Mouse (Mus musculus) CH12.LX (cell line): ENCODE measurements at regions not wholly inside any gene's neighbourhood (a gene's known extent, or its start where the extent isn't known, plus 50 kb on each side); places are given as distances from the start of the nearest gene placed in this dataset.

Source experiments
- DNase-seq: peaks from one replicate; pipeline ENCODE4 v3.0.0-alpha.2; 2013; ENCODE audit errors: extremely low read depth
- H3K27ac ChIP-seq: 2 replicates; pipeline ENCODE4 v1.5.1; 2012; ENCODE audit warnings: low read depth, mild to moderate bottlenecking, control low read depth, moderate library complexity; ENCODE audit not compliant: insufficient read depth
- H3K27me3 ChIP-seq: replicated peaks from 2 replicates; pipeline ENCODE3; 2012; ENCODE audit warnings: inconsistent platforms
- H3K36me3 ChIP-seq, 2 experiments: replicated peaks in 1 of 2; 2 replicates each; pipeline versions ENCODE3 to v1.6.1; 2012; ENCODE audit warnings: inconsistent platforms in 1 of 2, low read length in 1 of 2, mild to moderate bottlenecking in 1 of 2, mixed read lengths in 1 of 2, moderate library complexity in 1 of 2; ENCODE audit not compliant: control insufficient read depth in 1 of 2, insufficient read depth in 1 of 2
- H3K4me1 ChIP-seq, 2 experiments: 2 replicates each; pipeline ENCODE4 v1.6.1; 2012; ENCODE audit warnings: inconsistent platforms in 1 of 2, moderate library complexity in 1 of 2; ENCODE audit not compliant: insufficient read depth in 2 of 2, control insufficient read depth in 1 of 2
- H3K4me2 ChIP-seq: 2 replicates; pipeline ENCODE4 v1.6.1; 2012; ENCODE audit warnings: low read depth, mild to moderate bottlenecking, control low read depth; ENCODE audit not compliant: poor library complexity, insufficient read depth, severe bottlenecking
- H3K4me3 ChIP-seq, 3 experiments: fragments of 150-350 bp in 1 of 3; sonication (generic) in 1 of 3; replicated peaks in 1 of 3; 2 replicates each; pipeline versions ENCODE3 to v1.5.1; 2011 to 2012; ENCODE audit warnings: low read depth in 2 of 3, low read length in 2 of 3, mild to moderate bottlenecking in 2 of 3, moderate library complexity in 2 of 3, control low read depth in 1 of 3, improper control_type of control experiment in 1 of 3, inconsistent platforms in 1 of 3, mixed read lengths in 1 of 3; ENCODE audit not compliant: poor library complexity in 1 of 3
- H3K79me2 ChIP-seq: replicated peaks from 2 replicates; pipeline ENCODE4 v1.6.1; 2012; ENCODE audit warnings: mild to moderate bottlenecking, moderate library complexity; ENCODE audit not compliant: control insufficient read depth, poor library complexity, insufficient read depth, severe bottlenecking; ENCODE audit errors: extremely low read depth
- H3K9ac ChIP-seq: 2 replicates; pipeline ENCODE4 v1.6.1; 2012; ENCODE audit warnings: low read depth, mild to moderate bottlenecking, control low read depth, moderate library complexity; ENCODE audit not compliant: insufficient read depth
- H3K9me3 ChIP-seq: replicated peaks from 2 replicates; pipeline ENCODE3; 2012; ENCODE audit warnings: low read length, inconsistent platforms, mixed read lengths
- BHLHE40 ChIP-seq: IDR thresholded peaks from 2 replicates; pipeline ENCODE4 v1.6.1; 2011; ENCODE audit warnings: mild to moderate bottlenecking, low read depth, low read length, improper control_type of control experiment
- CHD1 ChIP-seq: IDR thresholded peaks from 2 replicates; pipeline ENCODE4 v1.6.1; 2012; ENCODE audit warnings: low read depth, low read length, improper control_type of control experiment, inconsistent platforms
- CHD2 ChIP-seq: IDR thresholded peaks from 2 replicates; pipeline ENCODE4 v1.6.1; 2011; ENCODE audit warnings: low read length, improper control_type of control experiment
- CTCF ChIP-seq, 2 experiments: IDR thresholded peaks in 1 of 2; conservative IDR thresholded peaks in 1 of 2; 2 replicates each; pipeline ENCODE4 v1.5.1; 2011 to 2012; ENCODE audit warnings: low read depth in 2 of 2, low read length in 2 of 2, improper control_type of control experiment in 1 of 2, inconsistent platforms in 1 of 2, mild to moderate bottlenecking in 1 of 2, moderate library complexity in 1 of 2
- E2F4 ChIP-seq: IDR thresholded peaks from 2 replicates; pipeline ENCODE4 v1.6.1; 2011; ENCODE audit warnings: low read depth, low read length, improper control_type of control experiment; ENCODE audit not compliant: insufficient replicate concordance
- ELF1 ChIP-seq: IDR thresholded peaks from 2 replicates; pipeline ENCODE4 v1.6.1; 2014; ENCODE audit warnings: low read depth, mild to moderate bottlenecking, inconsistent platforms, low read length, improper control_type of control experiment
- EP300 ChIP-seq: IDR thresholded peaks from 2 replicates; pipeline ENCODE4 v1.6.1; 2011; ENCODE audit warnings: low read length, improper control_type of control experiment
- ETS1 ChIP-seq: conservative IDR thresholded peaks from 2 replicates; pipeline ENCODE4 v1.6.1; 2012; ENCODE audit warnings: low read depth, mild to moderate bottlenecking, inconsistent platforms, low read length, improper control_type of control experiment, moderate library complexity
- JUN ChIP-seq: IDR thresholded peaks from 2 replicates; pipeline ENCODE4 v1.6.1; 2011; ENCODE audit warnings: low read depth, mild to moderate bottlenecking, low read length, improper control_type of control experiment, moderate library complexity; ENCODE audit not compliant: insufficient read depth
- KAT2A ChIP-seq: IDR thresholded peaks from 2 replicates; pipeline ENCODE4 v1.6.1; 2012; ENCODE audit warnings: low read length, improper control_type of control experiment, inconsistent platforms; ENCODE audit not compliant: insufficient replicate concordance
- MAX ChIP-seq: IDR thresholded peaks from 2 replicates; pipeline ENCODE4 v1.6.1; 2011; ENCODE audit warnings: low read length, improper control_type of control experiment
- MAZ ChIP-seq: IDR thresholded peaks from 2 replicates; pipeline ENCODE4 v1.6.1; 2012; ENCODE audit warnings: low read depth, mild to moderate bottlenecking, inconsistent platforms, low read length, improper control_type of control experiment, moderate library complexity
- MEF2A ChIP-seq: IDR thresholded peaks from 2 replicates; pipeline ENCODE4 v1.6.1; 2014; ENCODE audit warnings: low read depth, mild to moderate bottlenecking, inconsistent platforms, low read length, improper control_type of control experiment, borderline replicate concordance
- MXI1 ChIP-seq: IDR thresholded peaks from 2 replicates; pipeline ENCODE4 v1.6.1; 2011; ENCODE audit warnings: mild to moderate bottlenecking, low read depth, low read length, improper control_type of control experiment
- NELFE ChIP-seq: IDR thresholded peaks from 2 replicates; pipeline ENCODE4 v1.6.1; 2011; ENCODE audit warnings: low read depth, low read length, improper control_type of control experiment
- NRF1 ChIP-seq: IDR thresholded peaks from 2 replicates; pipeline ENCODE4 v1.6.1; 2014; ENCODE audit warnings: low read depth, mild to moderate bottlenecking, inconsistent platforms, low read length, improper control_type of control experiment, moderate library complexity
- PAX5 ChIP-seq: IDR thresholded peaks from 2 replicates; pipeline ENCODE4 v1.6.1; 2012; ENCODE audit warnings: low read length, inconsistent platforms, mixed read lengths
- POLR2A ChIP-seq: IDR thresholded peaks from 2 replicates; pipeline ENCODE4 v1.6.1; 2011; ENCODE audit warnings: low read depth, mild to moderate bottlenecking, improper control_type of control experiment, low read length
- RCOR1 ChIP-seq: conservative IDR thresholded peaks from 2 replicates; pipeline ENCODE4 v1.6.1; 2012; ENCODE audit warnings: low read depth, mild to moderate bottlenecking, inconsistent platforms, low read length, improper control_type of control experiment
- SIN3A ChIP-seq: IDR thresholded peaks from 2 replicates; pipeline ENCODE4 v1.6.1; 2012; ENCODE audit warnings: low read length, improper control_type of control experiment, inconsistent platforms
- SMC3 ChIP-seq: IDR thresholded peaks from 2 replicates; pipeline ENCODE4 v1.6.1; 2011; ENCODE audit warnings: low read depth, low read length, improper control_type of control experiment
- UBTF ChIP-seq: IDR thresholded peaks from 2 replicates; pipeline ENCODE4 v1.6.1; 2012; ENCODE audit warnings: low read depth, mild to moderate bottlenecking, inconsistent platforms, low read length, improper control_type of control experiment, moderate library complexity
- USF1 ChIP-seq: IDR thresholded peaks from 2 replicates; pipeline ENCODE4 v1.6.1; 2014; ENCODE audit warnings: low read depth, mild to moderate bottlenecking, inconsistent platforms, low read length, improper control_type of control experiment
- USF2 ChIP-seq: conservative IDR thresholded peaks from 2 replicates; pipeline ENCODE4 v1.6.1; 2011; ENCODE audit warnings: low read depth, low read length, improper control_type of control experiment
- ZC3H11A ChIP-seq: IDR thresholded peaks from 2 replicates; pipeline ENCODE4 v1.6.1; 2012; ENCODE audit warnings: low read depth, mild to moderate bottlenecking, inconsistent platforms, low read length, improper control_type of control experiment
- ZNF384 ChIP-seq: IDR thresholded peaks from 2 replicates; pipeline ENCODE4 v1.6.1; 2012; ENCODE audit warnings: low read depth, low read length, improper control_type of control experiment, inconsistent platforms
- dilution Hi-C: fragments of 300-500 bp; cut with MboI; formaldehyde crosslinking; loops from 2 replicates; pipeline ENCODE4 v1.14.3; 2020; ENCODE audit warnings: low sequenced_read_pairs; ENCODE audit not compliant: extremely low pct_unique_long_range_greater_than_20kb, extremely low pct_ligation_motif_present
- in situ Hi-C: fragments of 300-500 bp; cut with MboI; formaldehyde crosslinking; loops from 3 replicates; pipeline ENCODE4 v1.14.3; 2019; ENCODE audit warnings: low sequenced_read_pairs, low pct_ligation_motif_present, low pct_unique_long_range_greater_than_20kb, mixed read lengths

DNA sequence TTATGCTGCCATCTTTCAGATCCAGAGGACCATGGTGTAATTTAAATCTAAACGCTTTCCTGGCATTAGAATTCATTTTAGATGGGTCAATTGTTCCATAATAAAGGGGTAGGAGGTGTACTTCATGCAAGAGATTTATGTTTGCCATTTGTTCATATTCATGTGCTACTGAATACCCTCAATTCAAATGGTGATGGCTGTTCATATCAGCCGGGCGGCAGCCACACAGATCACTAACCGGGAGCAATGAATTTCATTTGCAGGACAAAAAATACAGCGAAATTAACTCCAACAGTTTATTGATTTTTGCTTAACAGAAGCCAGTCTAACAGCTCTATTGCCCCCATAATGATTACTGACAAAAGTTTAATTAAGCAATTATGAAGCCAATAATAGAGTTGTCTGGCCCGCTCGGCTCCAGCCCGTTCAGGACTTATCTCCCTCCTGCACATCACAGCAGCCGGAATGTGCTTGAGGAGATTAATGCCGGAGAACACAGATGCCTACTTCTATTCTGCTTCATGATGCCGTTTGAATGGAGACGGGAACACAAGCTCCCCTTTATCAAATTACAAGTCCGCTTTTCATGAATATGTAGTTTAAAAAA is 330.3 kb upstream of the Irx2 start:
- Histone ChIP-seq H3K4me1 (no peaks in the 10 kb centered on the region), H3K4me3 (no peak overlapping the region), H3K9me3 (peaks cover 74% of the 10 kb centered on the region)
- dilution Hi-C loops: no loop called here
- TF ChIP-seq USF1: no peak
- TF ChIP-seq CHD1: no peak
- no peak for TF ChIP-seq E2F4
- no peak for TF ChIP-seq MAX
- no peak for TF ChIP-seq ELF1
- TF ChIP-seq MEF2A: no peak
- no peak for TF ChIP-seq POLR2A
- no peak for TF ChIP-seq CTCF (conservative IDR thresholded peaks at IDR 0.05 in 1 of 2, IDR thresholded peaks at IDR 0.05 in 1 of 2; ENCODE audit: low read depth in 2 of 2, low read length in 2 of 2)
- TF ChIP-seq BHLHE40: no peak
- TF ChIP-seq ETS1: no peak
- TF ChIP-seq RCOR1: no peak
- no peak for TF ChIP-seq SMC3
- TF ChIP-seq, all 38 proteins: peak for 0
- in situ Hi-C loops: no loop called here
- Histone ChIP-seq H3K27me3 (no peaks in the 10 kb centered on the region), H3K4me2 (no peak overlapping the region), H3K27ac (no peak overlapping the region), H3K36me3 (no peaks in the 10 kb centered on the region), H3K79me2 (no peaks in the 10 kb centered on the region), H3K9ac (no peak overlapping the region)
- no peak for DNase-seq

DNA sequence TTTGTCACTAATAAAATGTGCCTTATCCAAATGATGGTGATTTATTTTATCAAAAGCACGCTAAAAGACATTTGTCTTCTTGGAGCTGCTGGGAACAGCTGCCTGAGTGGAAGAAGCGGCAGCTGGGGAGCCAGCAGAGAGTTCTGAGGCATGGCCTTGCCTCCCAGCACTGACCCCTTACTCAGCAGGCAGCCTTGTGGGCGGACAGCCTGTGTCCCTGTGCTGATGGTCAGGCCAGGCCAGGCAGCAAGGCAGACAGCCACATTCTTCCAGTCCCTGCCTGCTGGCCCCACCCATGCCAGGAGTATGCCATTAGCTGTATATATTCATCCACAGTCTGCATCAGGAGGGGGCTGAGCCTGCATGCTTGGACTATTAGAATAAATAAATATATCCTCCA is 329.0 kb upstream of the Irx2 start:
- dilution Hi-C loops: no loop called here
- Histone ChIP-seq H3K27me3 (no peaks in the 10 kb centered on the region), H3K4me2 (no peak overlapping the region), H3K9ac (no peak overlapping the region), H3K4me3 (no peak overlapping the region), H3K9me3 (peaks cover 76% of the 10 kb centered on the region), H3K4me1 (no peaks in the 10 kb centered on the region), H3K79me2 (no peaks in the 10 kb centered on the region), H3K27ac (no peak overlapping the region), H3K36me3 (no peaks in the 10 kb centered on the region)
- no peak for DNase-seq
- in situ Hi-C loops: no loop called here
- no peak for TF ChIP-seq PAX5
- TF ChIP-seq KAT2A: no peak
- TF ChIP-seq MAX: no peak
- TF ChIP-seq SMC3: no peak
- no peak for TF ChIP-seq MEF2A
- no peak for TF ChIP-seq ZC3H11A
- TF ChIP-seq NRF1: no peak
- no peak for TF ChIP-seq EP300
- TF ChIP-seq NELFE: no peak
- no peak for TF ChIP-seq USF2
- no peak for TF ChIP-seq ZNF384
- TF ChIP-seq JUN: no peak
- TF ChIP-seq SIN3A: no peak
- TF ChIP-seq MAZ: no peak
- no peak for TF ChIP-seq BHLHE40
- TF ChIP-seq UBTF: no peak
- TF ChIP-seq MXI1: no peak
- no peak for TF ChIP-seq CHD2
